In the genomic region with DNA sequence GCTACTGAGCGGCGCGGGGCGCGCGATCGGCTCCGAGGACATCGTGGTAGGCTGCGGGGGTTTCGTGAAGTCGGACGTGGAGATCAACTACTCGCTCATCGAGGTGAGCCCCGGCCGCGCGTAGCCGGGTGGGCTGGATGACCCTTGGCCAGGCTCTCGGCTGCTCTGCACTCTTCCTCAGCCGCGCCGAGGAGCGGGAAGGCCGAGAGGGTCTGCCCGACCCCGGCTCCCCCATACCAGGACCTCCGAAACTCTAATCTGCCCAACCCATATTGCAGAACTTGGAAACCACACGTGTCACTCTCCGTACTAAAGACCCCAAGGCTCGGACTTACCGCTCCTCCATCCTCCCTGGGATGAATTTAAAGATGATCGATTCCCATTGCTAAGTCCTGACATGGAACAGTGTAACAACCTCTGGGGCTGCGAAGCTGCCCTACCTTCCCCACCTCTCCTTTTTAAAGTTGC, we compare ENCODE assay signal across 7 mouse cellular contexts. TPM values are rescaled to one million over a fixed set of nuclear protein-coding genes. Genes with fewer than 3 reads are reported as not detected.
DNase-seq lines count a peak whose midpoint lies in the region; ATAC-seq and TF ChIP-seq lines count a peak whose summit lies in the region.

No protein-coding gene starts in this region.

- TF ChIP-seq CTCF in lung, postnatal 0 days (IDR thresholded peaks at IDR 0.05): no peak

- no peak for TF ChIP-seq EP300 in lung, postnatal 0 days (IDR thresholded peaks at IDR 0.05)

- peak overlapping the region; percentile 98 for H3K4me2 ChIP-seq in lung, postnatal 0 days (replicated peaks; ENCODE audit: low read depth, low read length)
- H3K4me2 ChIP-seq in limb, embryonic 13.5 days (replicated peaks): peak overlapping the region; percentile 89
- H3K4me2 ChIP-seq in stomach, embryonic 15.5 days: peak overlapping the region; percentile 83

- H3K36me3 ChIP-seq in lung, postnatal 0 days (ENCODE audit: insufficient read depth, low read length): no peaks in the 10 kb centered on the region
- H3K36me3 ChIP-seq in limb, embryonic 13.5 days: peaks cover 17% of the 10 kb centered on the region
- peaks cover 8% of the 10 kb centered on the region; the same call in 1 of the 2 replicates for H3K36me3 ChIP-seq in stomach, embryonic 15.5 days

- H3K27me3 ChIP-seq in lung, postnatal 0 days (replicated peaks; ENCODE audit: insufficient read depth, low read length): no peaks in the 10 kb centered on the region
- H3K27me3 ChIP-seq in limb, embryonic 13.5 days: no peaks in the 10 kb centered on the region
- no peaks in the 10 kb centered on the region for H3K27me3 ChIP-seq in stomach, embryonic 15.5 days (replicated peaks)

- peak overlapping the region; percentile 80 for H3K4me3 ChIP-seq in lung, postnatal 0 days (ENCODE audit: low read depth, low read length)
- peak overlapping the region; percentile 93 for H3K4me3 ChIP-seq in limb, embryonic 13.5 days
- peak overlapping the region; percentile 86 for H3K4me3 ChIP-seq in stomach, embryonic 15.5 days (replicated peaks)

- peaks cover 4% of the 10 kb centered on the region; the same call in 1 of the 2 replicates for H3K4me1 ChIP-seq in lung, postnatal 0 days (ENCODE audit: insufficient read depth, low read depth, low read length)
- H3K4me1 ChIP-seq in limb, embryonic 13.5 days: peaks cover 25% of the 10 kb centered on the region
- H3K4me1 ChIP-seq in stomach, embryonic 15.5 days: peaks cover 38% of the 10 kb centered on the region

- peak overlapping the region; percentile 71 for H3K9ac ChIP-seq in lung, postnatal 0 days (replicated peaks; ENCODE audit: low read depth)
- peak overlapping the region; percentile 90 for H3K9ac ChIP-seq in limb, embryonic 13.5 days
- peak overlapping the region; percentile 70 for H3K9ac ChIP-seq in stomach, embryonic 15.5 days

- WGBS in lung, postnatal 0 days: 3% methylated on average over 24 of the region's 35 CpGs
- under 1% methylated on average over 35 of the region's 35 CpGs for WGBS in limb, embryonic 13.5 days
- under 1% methylated on average over 35 of the region's 35 CpGs for WGBS in stomach, embryonic 15.5 days

- H3K27ac ChIP-seq in lung, postnatal 0 days (ENCODE audit: low read length): no peak overlapping the region
- no peak overlapping the region for H3K27ac ChIP-seq in limb, embryonic 13.5 days
- no peak overlapping the region for H3K27ac ChIP-seq in stomach, embryonic 15.5 days

- no peaks in the 10 kb centered on the region for H3K9me3 ChIP-seq in lung, postnatal 0 days (ENCODE audit: low read length)
- no peaks in the 10 kb centered on the region for H3K9me3 ChIP-seq in limb, embryonic 13.5 days
- no peaks in the 10 kb centered on the region for H3K9me3 ChIP-seq in stomach, embryonic 15.5 days

- ATAC-seq in lung, postnatal 0 days: no peak
- 0 out of 2 replicates have a peak, but pooled peaks have one; percentile 7 for ATAC-seq in erythroid progenitor cell, adult 5-6 weeks (replicated peaks; ENCODE audit: low FRiP score, poor library complexity, severe bottlenecking)
- ATAC-seq in limb, embryonic 13.5 days (ENCODE audit: low FRiP score, low read depth): no peak; the same call in 1 of the 2 replicates
- ATAC-seq in stomach, embryonic 15.5 days (ENCODE audit: insufficient read depth, low FRiP score, low read depth): no peak; the same call in 1 of the 2 replicates

- DNase-seq in lung, postnatal 0 days (ENCODE audit: low spot score): no peak
- DNase-seq in lung, postnatal 4 days: no peak
- no peak for DNase-seq in T-cell, adult 2 months (ENCODE audit: low spot score)
- no peak for DNase-seq in layer of hippocampus, postnatal 10 days (ENCODE audit: low spot score in 2 of 2)

RNA-seq across cellular contexts. Expression of gene Nomo1, which starts 0.4 kb away (rescaled TPM):
- polyA plus RNA-seq in lung, postnatal 0 days (2015; fragmentation: Nextera tagmentation; extraction: Ambion mirVana): 17.8 and 18.5 TPM in 2 replicates
- total RNA-seq in erythroid progenitor cell, adult 5-6 weeks (2015; ENCODE audit: low replicate concordance): 3.2 and 4.6 TPM in 2 replicates
- 5.3 and 7.5 TPM in 2 replicates for total RNA-seq in erythroid progenitor cell, adult 5-6 weeks (2017; ENCODE audit: low replicate concordance)
- 24.3 and 26.5 TPM in 2 replicates for polyA plus RNA-seq in limb, embryonic 13.5 days (2015; fragmentation: Nextera tagmentation; extraction: Ambion mirVana)
- polyA plus RNA-seq in stomach, embryonic 15.5 days (2015; fragmentation: Nextera tagmentation; extraction: Ambion mirVana): 44.7 and 54.1 TPM in 2 replicates
- total RNA-seq in layer of hippocampus, postnatal 10 days (2021): 100 to 1,000 TPM; 109 to 113 TPM

RNA-seq across cellular contexts. Expression of gene Abcc6, which starts 3.8 kb away (rescaled TPM):
- 0.26 and 0.37 TPM in 2 replicates for polyA plus RNA-seq in lung, postnatal 0 days (2015; fragmentation: Nextera tagmentation; extraction: Ambion mirVana)
- not detected in 2 replicates for total RNA-seq in erythroid progenitor cell, adult 5-6 weeks (2015; ENCODE audit: low replicate concordance)
- not detected in 2 replicates for total RNA-seq in erythroid progenitor cell, adult 5-6 weeks (2017; ENCODE audit: low replicate concordance)
- polyA plus RNA-seq in limb, embryonic 13.5 days (2015; fragmentation: Nextera tagmentation; extraction: Ambion mirVana): 0.19 and 0.50 TPM in 2 replicates
- polyA plus RNA-seq in stomach, embryonic 15.5 days (2015; fragmentation: Nextera tagmentation; extraction: Ambion mirVana): 1.3 and 2.0 TPM in 2 replicates
- 1 to 10 TPM; 3.3 to 6.0 TPM for total RNA-seq in layer of hippocampus, postnatal 10 days (2021)
